Comparison of ENCODE assay signal across 38 mouse cellular contexts in genomic region chr2:85425893-85426292, GRCm38 (mm10). TPM values are rescaled to one million over a fixed set of nuclear protein-coding genes. Genes with fewer than 3 reads are reported as not detected.
A peak's percentile ranks its signal among the peaks of the same experiment; 100 is the strongest.
DNase-seq lines count a peak whose midpoint lies in the region; ATAC-seq and TF ChIP-seq lines count a peak whose summit lies in the region.
"Had no signal": no experiment of that assay in that cellular context is flagged by ENCODE, and none has a peak within 500 bp of the region (broad histone marks: within the 10 kb centered on the region; RNA-seq: fewer than 3 reads in every experiment).

No protein-coding gene starts in this region.

- TF ChIP-seq CTCF in forebrain, postnatal 0 days (IDR thresholded peaks at IDR 0.05; ENCODE audit: low read depth): no peak
- no peak for TF ChIP-seq CTCF in layer of hippocampus, adult 2 months (conservative IDR thresholded peaks at IDR 0.05)

- WGBS in forebrain, postnatal 0 days: 72% methylated on average over 1 of the region's 1 CpGs
- WGBS in forebrain, embryonic 12.5 days: 75% methylated on average over 1 of the region's 1 CpGs

- no peak overlapping the region for H3K4me3 ChIP-seq in forebrain, postnatal 0 days (ENCODE audit: low read depth, low read length)
- no peak overlapping the region for H3K4me3 ChIP-seq in forebrain, embryonic 12.5 days (replicated peaks)
- H3K4me3 ChIP-seq in layer of hippocampus, adult 2 months: no peak overlapping the region
- H3K4me3 ChIP-seq: forebrain, embryonic 15.5 days; gastrocnemius, adult 2 months; heart, embryonic 12.5 days; hindbrain, embryonic 13.5 days; liver, embryonic 15.5 days had no signal

- H3K4me2 ChIP-seq in forebrain, postnatal 0 days (ENCODE audit: low read depth): no peak overlapping the region
- H3K4me2 ChIP-seq in forebrain, embryonic 12.5 days: no peak overlapping the region
- H3K4me2 ChIP-seq: forebrain, embryonic 15.5 days; heart, embryonic 12.5 days; hindbrain, embryonic 13.5 days; liver, embryonic 15.5 days; lung, embryonic 14.5 days had no signal

- ATAC-seq in forebrain, postnatal 0 days: peak; percentile 96
- no peak for ATAC-seq in forebrain, embryonic 12.5 days (ENCODE audit: low FRiP score)
- ATAC-seq: forebrain, embryonic 15.5 days; intestine, embryonic 16.5 days had no signal

- H3K36me3 ChIP-seq in forebrain, postnatal 0 days (ENCODE audit: insufficient read depth): no peaks in the 10 kb centered on the region
- no peaks in the 10 kb centered on the region for H3K36me3 ChIP-seq in forebrain, embryonic 12.5 days (replicated peaks)
- H3K36me3 ChIP-seq: forebrain, embryonic 15.5 days; G1E; heart, embryonic 12.5 days; hindbrain, embryonic 13.5 days; liver, embryonic 15.5 days had no signal

- DNase-seq in forebrain, postnatal 0 days: peak; percentile 36
- peak; percentile 17 to 67 for DNase-seq in layer of hippocampus, adult 2 months (ENCODE audit: low spot score in 2 of 2)
- DNase-seq in layer of hippocampus, postnatal 36 days: no peak
- DNase-seq in right cerebral cortex, adult 18-20 months: peak; percentile 3
- no peak for DNase-seq in right cerebral cortex, postnatal 25 days
- no peak for DNase-seq in kidney, adult 9 months
- DNase-seq: adrenal gland, adult 8-10 months; cerebellum, adult 11 months; cerebellum, adult 9-10 months; cerebellum, postnatal 36 days; gastrocnemius, adult 2 months; gastrocnemius, postnatal 36 days; heart, adult 18-20 months; heart, postnatal 4 days; kidney, adult 8-10 months; kidney, postnatal 10 days; liver; lung, embryonic 14.5 days; lung, postnatal 14 days; midbrain, embryonic 14.5 days; right cerebral cortex, postnatal 14 days; thymus, adult 18-20 months; thymus, postnatal 25 days had no signal

- no peak overlapping the region for H3K9ac ChIP-seq in forebrain, postnatal 0 days
- no peak overlapping the region for H3K9ac ChIP-seq in forebrain, embryonic 12.5 days
- H3K9ac ChIP-seq: forebrain, embryonic 15.5 days; heart, embryonic 12.5 days; hindbrain, embryonic 13.5 days; liver, embryonic 15.5 days; lung, embryonic 14.5 days had no signal

- no peaks in the 10 kb centered on the region for H3K4me1 ChIP-seq in forebrain, postnatal 0 days (ENCODE audit: insufficient read depth)
- no peaks in the 10 kb centered on the region for H3K4me1 ChIP-seq in forebrain, embryonic 12.5 days
- H3K4me1 ChIP-seq: forebrain, embryonic 15.5 days; heart, embryonic 12.5 days; hindbrain, embryonic 13.5 days; liver, embryonic 15.5 days had no signal

- no peaks in the 10 kb centered on the region for H3K27me3 ChIP-seq in forebrain, postnatal 0 days (ENCODE audit: insufficient read depth, low read length)
- H3K27me3 ChIP-seq in forebrain, embryonic 12.5 days: no peaks in the 10 kb centered on the region
- H3K27me3 ChIP-seq: forebrain, embryonic 15.5 days; heart, embryonic 12.5 days; hindbrain, embryonic 13.5 days; liver, embryonic 15.5 days had no signal

- no peaks in the 10 kb centered on the region for H3K9me3 ChIP-seq in forebrain, postnatal 0 days (ENCODE audit: low read length)
- no peaks in the 10 kb centered on the region for H3K9me3 ChIP-seq in forebrain, embryonic 12.5 days
- H3K9me3 ChIP-seq: forebrain, embryonic 15.5 days; G1E; heart, embryonic 12.5 days; hindbrain, embryonic 13.5 days; liver, embryonic 15.5 days had no signal

- H3K27ac ChIP-seq in forebrain, postnatal 0 days (ENCODE audit: low read depth, low read length): no peak overlapping the region
- no peak overlapping the region for H3K27ac ChIP-seq in forebrain, embryonic 12.5 days
- H3K27ac ChIP-seq in layer of hippocampus, adult 2 months: peak overlapping the region; percentile 87
- H3K27ac ChIP-seq: forebrain, embryonic 15.5 days; gastrocnemius, adult 2 months; hindbrain, embryonic 13.5 days; liver, embryonic 15.5 days had no signal

RNA-seq across cellular contexts. Expression of gene Olfr994, which starts 10.4 kb away (rescaled TPM):
- total RNA-seq in forebrain, postnatal 0 days (2014; rRNA removed): not detected in 2 replicates
- polyA plus RNA-seq in forebrain, postnatal 0 days (2015; fragmentation: Nextera tagmentation; extraction: Ambion mirVana): not detected in 2 replicates
- polyA plus RNA-seq in forebrain, embryonic 12.5 days (2016; fragmentation: Nextera tagmentation; extraction: Ambion mirVana): not detected in 2 replicates
- total RNA-seq in layer of hippocampus, adult 2 months (2021): not detected
- total RNA-seq in layer of hippocampus, postnatal 36 days (2021): not detected
- total RNA-seq: adrenal gland, adult 8-10 months; adrenal gland, postnatal 4 days; gastrocnemius, adult 2 months; gastrocnemius, postnatal 36 days; heart, adult 18-20 months; heart, postnatal 4 days; monocyte, adult 5-6 weeks had no signal
- polyA plus RNA-seq: embryonic facial prominence, embryonic 11.5 days; forebrain, embryonic 15.5 days; G1E; heart, embryonic 12.5 days; heart, postnatal 0 days; hindbrain, embryonic 13.5 days; intestine, embryonic 16.5 days; large intestine, adult 2 months; limb, embryonic 11.5 days; liver, embryonic 15.5 days; lung, embryonic 14.5 days; midbrain, embryonic 14.5 days; neural tube, embryonic 14.5 days; stomach, embryonic 16.5 days had no signal

RNA-seq across cellular contexts. Expression of gene Olfr993, which starts 11.2 kb away (rescaled TPM):
- total RNA-seq in forebrain, postnatal 0 days (2014; rRNA removed): not detected in 2 replicates
- polyA plus RNA-seq in forebrain, postnatal 0 days (2015; fragmentation: Nextera tagmentation; extraction: Ambion mirVana): not detected in 2 replicates
- not detected in 2 replicates for polyA plus RNA-seq in forebrain, embryonic 12.5 days (2016; fragmentation: Nextera tagmentation; extraction: Ambion mirVana)
- not detected for total RNA-seq in layer of hippocampus, adult 2 months (2021)
- not detected for total RNA-seq in layer of hippocampus, postnatal 36 days (2021)
- total RNA-seq: adrenal gland, adult 8-10 months; adrenal gland, postnatal 4 days; G1E; gastrocnemius, adult 2 months; gastrocnemius, postnatal 36 days; heart, adult 18-20 months; heart, postnatal 4 days; monocyte, adult 5-6 weeks had no signal
- polyA plus RNA-seq: embryonic facial prominence, embryonic 11.5 days; forebrain, embryonic 15.5 days; G1E; heart, embryonic 12.5 days; heart, postnatal 0 days; hindbrain, embryonic 13.5 days; intestine, embryonic 16.5 days; large intestine, adult 2 months; limb, embryonic 11.5 days; liver, embryonic 15.5 days; lung, embryonic 14.5 days; midbrain, embryonic 14.5 days; neural tube, embryonic 14.5 days; stomach, embryonic 16.5 days had no signal

RNA-seq across cellular contexts. Expression of gene Olfr992, which starts 16.6 kb away (rescaled TPM):
- not detected in 2 replicates for total RNA-seq in forebrain, postnatal 0 days (2014; rRNA removed)
- polyA plus RNA-seq in forebrain, postnatal 0 days (2015; fragmentation: Nextera tagmentation; extraction: Ambion mirVana): not detected in 2 replicates
- not detected in 2 replicates for polyA plus RNA-seq in forebrain, embryonic 12.5 days (2016; fragmentation: Nextera tagmentation; extraction: Ambion mirVana)
- total RNA-seq in layer of hippocampus, adult 2 months (2021): not detected
- total RNA-seq in layer of hippocampus, postnatal 36 days (2021): not detected
- total RNA-seq: adrenal gland, adult 8-10 months; adrenal gland, postnatal 4 days; G1E; gastrocnemius, adult 2 months; gastrocnemius, postnatal 36 days; heart, adult 18-20 months; heart, postnatal 4 days; monocyte, adult 5-6 weeks had no signal
- polyA plus RNA-seq: embryonic facial prominence, embryonic 11.5 days; forebrain, embryonic 15.5 days; G1E; heart, embryonic 12.5 days; heart, postnatal 0 days; hindbrain, embryonic 13.5 days; intestine, embryonic 16.5 days; large intestine, adult 2 months; limb, embryonic 11.5 days; liver, embryonic 15.5 days; lung, embryonic 14.5 days; midbrain, embryonic 14.5 days; neural tube, embryonic 14.5 days; stomach, embryonic 16.5 days had no signal

RNA-seq across cellular contexts. Expression of gene Olfr995, which starts 17.5 kb away (rescaled TPM):
- total RNA-seq in forebrain, postnatal 0 days (2014; rRNA removed): not detected in 2 replicates
- not detected in 2 replicates for polyA plus RNA-seq in forebrain, postnatal 0 days (2015; fragmentation: Nextera tagmentation; extraction: Ambion mirVana)
- polyA plus RNA-seq in forebrain, embryonic 12.5 days (2016; fragmentation: Nextera tagmentation; extraction: Ambion mirVana): not detected in 2 replicates
- not detected for total RNA-seq in layer of hippocampus, adult 2 months (2021)
- not detected for total RNA-seq in layer of hippocampus, postnatal 36 days (2021)
- total RNA-seq: adrenal gland, adult 8-10 months; adrenal gland, postnatal 4 days; gastrocnemius, adult 2 months; gastrocnemius, postnatal 36 days; heart, adult 18-20 months; heart, postnatal 4 days; monocyte, adult 5-6 weeks had no signal
- polyA plus RNA-seq: embryonic facial prominence, embryonic 11.5 days; forebrain, embryonic 15.5 days; G1E; heart, embryonic 12.5 days; heart, postnatal 0 days; hindbrain, embryonic 13.5 days; intestine, embryonic 16.5 days; large intestine, adult 2 months; limb, embryonic 11.5 days; liver, embryonic 15.5 days; lung, embryonic 14.5 days; midbrain, embryonic 14.5 days; neural tube, embryonic 14.5 days; stomach, embryonic 16.5 days had no signal

Comparison
In these comparisons a context has a peak if more than half of its experiments do, and no peak if none do; other contexts are left out.
1. DNase-seq: peak in forebrain, postnatal 0 days (single experiment), layer of hippocampus, adult 2 months (2 of 2) and right cerebral cortex, adult 18-20 months (single experiment); none in layer of hippocampus, postnatal 36 days (0 of 2), right cerebral cortex, postnatal 25 days (single experiment) and kidney, adult 9 months (single experiment).